Mouse (Mus musculus) liver, embryonic 11.5 days (tissue): ENCODE data around the gene Ston1. TPM values are rescaled to one million over a fixed set of nuclear protein-coding genes. Genes with fewer than 3 reads are reported as not detected.

Experiments used
- ATAC-seq: fragments of 200-750 bp; cut with Nextera tagmentation; replicated peaks from 2 replicates; pipeline ENCODE4 v1.8.0; 2017; ENCODE audit warnings: moderate number of reproducible peaks, mild to moderate bottlenecking, moderate TSS enrichment, moderate library complexity; ENCODE audit not compliant: low FRiP score
- DNase-seq: peaks from one replicate; pipeline ENCODE4 v3.0.0-alpha.2; 2017; ENCODE audit warnings: low spot score
- H3K27ac ChIP-seq: fragments of 300-500 bp; sonication (generic); 2 replicates; pipeline ENCODE4 v1.5.1; 2014; ENCODE audit warnings: mild to moderate bottlenecking, low read depth, low read length, control low read depth
- H3K27me3 ChIP-seq: fragments of 300-500 bp; sonication (generic); replicated peaks from 2 replicates; pipeline ENCODE4 v1.6.1; 2014; ENCODE audit warnings: low read length, mixed read lengths; ENCODE audit not compliant: control insufficient read depth, insufficient read depth
- H3K36me3 ChIP-seq: fragments of 300-500 bp; sonication (generic); 2 replicates; pipeline ENCODE4 v1.6.1; 2014; ENCODE audit warnings: mild to moderate bottlenecking, low read length, moderate library complexity, mixed read lengths; ENCODE audit not compliant: control insufficient read depth, insufficient read depth
- H3K4me1 ChIP-seq: fragments of 300-500 bp; sonication (generic); replicated peaks from 2 replicates; pipeline ENCODE4 v1.6.1; 2014; ENCODE audit warnings: low read length, mixed read lengths; ENCODE audit not compliant: control insufficient read depth, insufficient read depth
- H3K4me2 ChIP-seq: fragments of 300-500 bp; sonication (generic); 2 replicates; pipeline ENCODE4 v1.6.1; 2014; ENCODE audit warnings: mild to moderate bottlenecking, control low read depth, moderate library complexity
- H3K4me3 ChIP-seq: fragments of 300-500 bp; sonication (generic); 2 replicates; pipeline ENCODE4 v1.5.1; 2014; ENCODE audit warnings: low read depth, low read length, control low read depth
- H3K9ac ChIP-seq: fragments of 300-500 bp; sonication (generic); 2 replicates; pipeline ENCODE4 v1.6.1; 2014; ENCODE audit warnings: low read depth, low read length, control low read depth
- H3K9me3 ChIP-seq: fragments of 300-500 bp; sonication (generic); 2 replicates; pipeline ENCODE4 v1.6.1; 2016; ENCODE audit warnings: low read length, inconsistent platforms, mixed read lengths; ENCODE audit not compliant: control insufficient read depth
- WGBS: fragments of 180-500 bp; shearing (Covaris S2); extraction: QIAGEN DNeasy Blood & Tissue Kit; methylation state at CpG from one replicate; pipeline ENCODE4 v1.1.7; 2014; 5-methylcytosine and 5-hydroxymethylcytosine counted together
- polyA plus RNA-seq: library from polyadenylated mRNA; unstranded; fragments of >200 nt; fragmentation: Nextera tagmentation; extraction: Ambion mirVana; gene quantifications from 2 replicates; pipeline ENCODE4 v1.2.1, GENCODE M21; 2014

Ston1 gene
- polyA plus RNA-seq, 1 experiment from 2014 or later: 2.8 TPM

DNA sequence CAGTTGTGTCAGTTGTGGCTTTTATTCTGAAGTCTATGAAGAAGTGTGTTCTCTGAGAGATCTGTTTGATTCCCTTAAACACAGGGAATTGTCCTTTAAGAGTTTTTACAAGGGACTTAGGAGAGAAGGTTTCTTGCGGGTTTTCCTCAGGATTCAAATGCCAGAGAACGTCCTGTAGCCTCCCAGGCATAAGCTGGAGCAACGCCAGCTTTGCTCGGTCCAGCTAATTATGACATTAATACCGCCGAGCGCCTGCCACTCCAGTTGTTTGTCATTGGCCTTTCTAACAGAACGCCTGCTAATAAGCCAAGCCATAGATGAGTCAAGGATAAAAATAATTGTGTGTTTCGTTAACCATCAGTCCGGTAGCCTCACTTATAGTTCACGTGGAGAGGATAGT lies 90.7 kb downstream of the Ston1 start:
- WGBS: 81% methylated on average over 11 of the region's 11 CpGs
- no peaks in the 10 kb centered on the region for H3K36me3 ChIP-seq
- DNase-seq (no peak), ATAC-seq (no peak)
- H3K27me3 ChIP-seq: no peaks in the 10 kb centered on the region
- H3K9ac ChIP-seq: no peak overlapping the region
- H3K4me2 ChIP-seq: no peak overlapping the region
- H3K4me1 ChIP-seq: no peaks in the 10 kb centered on the region
- no peaks in the 10 kb centered on the region for H3K9me3 ChIP-seq
- H3K4me3 ChIP-seq: no peak overlapping the region
- no peak overlapping the region for H3K27ac ChIP-seq

DNA sequence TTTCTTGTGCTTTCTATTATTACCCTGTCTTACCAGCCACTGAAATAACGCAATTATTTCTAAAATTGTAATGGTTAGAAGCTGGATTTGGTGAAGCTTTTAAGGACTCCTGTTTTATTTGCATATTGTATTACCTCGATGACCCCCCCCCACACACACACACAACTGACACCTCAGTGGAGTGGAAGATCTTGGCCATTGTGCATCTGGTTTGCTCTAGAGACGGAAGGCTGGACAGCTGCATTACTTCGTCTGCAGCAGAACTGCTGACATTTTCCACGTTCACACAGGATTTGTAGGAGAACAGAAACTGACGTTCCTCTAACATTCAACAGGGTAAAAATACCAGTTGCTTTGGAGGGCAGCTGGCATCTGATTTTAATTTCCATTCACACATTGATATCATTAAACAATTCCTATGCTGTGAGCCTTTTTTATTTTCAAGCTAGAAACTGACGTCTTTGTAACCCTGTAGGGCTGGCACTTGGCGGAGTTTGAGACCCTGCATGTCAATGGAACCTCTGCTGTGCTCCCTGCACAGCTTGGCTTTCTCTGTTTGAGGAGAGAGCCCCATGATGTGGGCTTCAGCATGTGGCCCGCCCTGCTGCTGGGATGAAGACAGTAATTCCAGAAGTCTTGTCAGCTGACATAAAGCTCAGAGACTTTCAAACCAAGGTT lies 99.3 kb downstream of the Ston1 start:
- Histone ChIP-seq H3K27me3 (no peaks in the 10 kb centered on the region), H3K27ac (no peak overlapping the region), H3K4me1 (no peaks in the 10 kb centered on the region), H3K9ac (no peak overlapping the region), H3K9me3 (no peaks in the 10 kb centered on the region), H3K36me3 (no peaks in the 10 kb centered on the region), H3K4me3 (no peak overlapping the region), H3K4me2 (no peak overlapping the region)
- 68% methylated on average over 9 of the region's 9 CpGs for WGBS
- no peak for ATAC-seq
- DNase-seq: no peak

DNA sequence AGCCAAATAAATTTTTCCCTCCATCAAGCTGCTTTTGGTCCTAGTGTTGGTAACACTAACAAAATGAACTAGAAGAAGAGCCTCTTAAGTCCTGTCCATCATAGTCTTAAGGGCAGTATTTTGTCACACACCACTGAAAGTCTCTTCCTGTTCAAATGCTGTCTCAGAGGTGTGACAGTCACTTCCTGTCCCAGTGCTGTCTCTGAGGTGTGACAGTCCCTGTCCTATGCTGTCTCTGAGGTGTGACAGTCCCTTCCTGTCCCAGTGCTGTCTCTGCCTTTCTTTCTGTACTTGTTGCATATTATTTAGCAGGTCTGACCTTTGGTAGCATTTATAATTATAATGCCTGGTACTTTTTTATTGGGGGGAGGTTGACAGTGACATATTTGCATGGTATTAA lies 103.4 kb downstream of the Ston1 start:
- ATAC-seq (no peak), DNase-seq (no peak)
- H3K27me3 ChIP-seq: no peaks in the 10 kb centered on the region
- H3K4me3 ChIP-seq: no peak overlapping the region
- H3K9me3 ChIP-seq: no peaks in the 10 kb centered on the region
- no peak overlapping the region for H3K27ac ChIP-seq
- no peak overlapping the region for H3K9ac ChIP-seq
- H3K36me3 ChIP-seq: no peaks in the 10 kb centered on the region
- no peaks in the 10 kb centered on the region for H3K4me1 ChIP-seq
- no peak overlapping the region for H3K4me2 ChIP-seq

GRCm38 (mm10) chr17:88702345-88702744 lies 104.9 kb downstream of the Ston1 start:
- no peaks in the 10 kb centered on the region for H3K27me3 ChIP-seq
- H3K4me3 ChIP-seq: no peak overlapping the region
- 48% methylated on average over 6 of the region's 6 CpGs for WGBS
- DNase-seq (no peak), ATAC-seq (no peak)
- no peak overlapping the region for H3K27ac ChIP-seq
- no peak overlapping the region for H3K9ac ChIP-seq
- H3K4me1 ChIP-seq: no peaks in the 10 kb centered on the region
- no peak overlapping the region for H3K4me2 ChIP-seq
- no peaks in the 10 kb centered on the region for H3K9me3 ChIP-seq
- H3K36me3 ChIP-seq: no peaks in the 10 kb centered on the region

DNA sequence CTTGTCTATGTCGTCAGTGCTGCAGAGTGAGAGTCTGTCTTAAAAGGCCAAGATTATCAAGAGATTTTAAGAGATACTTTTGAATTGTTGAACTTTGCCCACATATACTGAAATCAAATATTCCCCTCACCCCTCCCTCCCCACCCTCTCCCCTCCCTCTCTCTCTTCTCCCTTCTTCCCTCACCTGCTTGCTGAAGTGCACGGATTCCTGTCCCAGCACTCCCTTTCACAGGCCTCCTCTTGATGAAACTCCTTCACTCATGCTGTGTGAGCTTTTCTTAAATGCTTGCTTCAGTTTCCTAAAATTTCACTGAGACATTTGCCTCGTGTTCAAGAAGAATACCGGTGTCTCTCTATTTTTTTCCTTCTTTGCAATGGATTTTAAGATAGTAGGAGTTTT lies 105.6 kb downstream of the Ston1 start:
- no peak overlapping the region for H3K4me2 ChIP-seq
- no peaks in the 10 kb centered on the region for H3K4me1 ChIP-seq
- H3K9ac ChIP-seq: no peak overlapping the region
- H3K9me3 ChIP-seq: no peaks in the 10 kb centered on the region
- WGBS: 51% methylated on average over 4 of the region's 4 CpGs
- H3K27me3 ChIP-seq: no peaks in the 10 kb centered on the region
- no peak overlapping the region for H3K27ac ChIP-seq
- ATAC-seq (no peak), DNase-seq (no peak)
- H3K36me3 ChIP-seq: no peaks in the 10 kb centered on the region
- H3K4me3 ChIP-seq: no peak overlapping the region

- ATAC-seq (no peak), DNase-seq (no peak)
Measured at GRCm38 (mm10) chr17:88706231-88706649, 108.8 kb downstream of the Ston1 start.

More at GRCm38 (mm10) chr17:88706231-88706649, 108.8 kb downstream of the Ston1 start:
- no peaks in the 10 kb centered on the region for H3K9me3 ChIP-seq
- H3K4me1 ChIP-seq: no peaks in the 10 kb centered on the region
- no peak overlapping the region for H3K4me2 ChIP-seq
- no peak overlapping the region for H3K4me3 ChIP-seq
- H3K36me3 ChIP-seq: no peaks in the 10 kb centered on the region
- H3K9ac ChIP-seq: no peak overlapping the region
- H3K27me3 ChIP-seq: no peaks in the 10 kb centered on the region
- no peak overlapping the region for H3K27ac ChIP-seq
- WGBS: 61% methylated on average over 8 of the region's 8 CpGs

Other genes starting within 250 kb of the Ston1 start
- gene Foxn2, start 157.0 kb upstream of the Ston1 start, polyA plus RNA-seq: 15.0 and 15.3 TPM in 2 replicates
- gene Ppp1r21, start 67.6 kb upstream of the Ston1 start, polyA plus RNA-seq: 16.2 and 16.6 TPM in 2 replicates
- 0.14 TPM in 1 of 2 replicates, not detected in the other for gene Gtf2a1l, start 71.0 kb downstream of the Ston1 start, polyA plus RNA-seq
- not detected in 2 replicates for gene Lhcgr, start 194.3 kb downstream of the Ston1 start, polyA plus RNA-seq